Mouse (Mus musculus) embryo, embryonic 9.5 days (tissue): ENCODE data around the gene Drap1.
"Not testable (repeated sequence)": the region's sequence is repeated elsewhere in the genome, so short reads cannot be mapped to it uniquely, and the experiment has no call there.

ENCODE experiments used
- DNase-seq: peaks from one replicate; pipeline ENCODE4 v3.0.0-alpha.2; 2017; ENCODE audit errors: extremely low spot score

The Drap1 gene

GRCm38 (mm10) chr19:5419630-5420029, 5.1 kb downstream of the Drap1 start:
- no peak for DNase-seq

- no peak for DNase-seq
These were observed 5.9 kb downstream of the Drap1 start for GRCm38 (mm10) chr19:5418750-5419466.

DNA sequence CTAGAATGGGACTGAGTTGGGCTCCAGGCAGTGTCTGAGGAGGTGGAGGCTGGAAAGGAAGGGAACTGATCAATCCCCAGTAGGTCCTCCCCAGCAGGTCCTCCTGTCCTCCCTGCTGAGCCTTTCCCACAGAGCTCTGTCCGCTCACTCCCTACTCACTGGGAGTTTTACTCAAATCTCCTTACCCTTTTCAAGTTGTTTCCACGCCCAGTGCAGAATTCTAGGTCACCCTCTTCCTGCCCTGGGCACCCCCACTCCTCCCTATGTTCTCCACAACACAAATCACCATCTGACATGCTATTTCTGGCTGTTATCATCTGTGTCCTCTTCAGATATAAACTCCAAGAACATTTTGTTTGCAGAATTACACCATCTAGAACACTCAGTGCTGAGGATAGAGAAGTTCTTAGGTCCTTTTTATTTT, 10.2 kb downstream of the Drap1 start:
- no peak for DNase-seq

DNA sequence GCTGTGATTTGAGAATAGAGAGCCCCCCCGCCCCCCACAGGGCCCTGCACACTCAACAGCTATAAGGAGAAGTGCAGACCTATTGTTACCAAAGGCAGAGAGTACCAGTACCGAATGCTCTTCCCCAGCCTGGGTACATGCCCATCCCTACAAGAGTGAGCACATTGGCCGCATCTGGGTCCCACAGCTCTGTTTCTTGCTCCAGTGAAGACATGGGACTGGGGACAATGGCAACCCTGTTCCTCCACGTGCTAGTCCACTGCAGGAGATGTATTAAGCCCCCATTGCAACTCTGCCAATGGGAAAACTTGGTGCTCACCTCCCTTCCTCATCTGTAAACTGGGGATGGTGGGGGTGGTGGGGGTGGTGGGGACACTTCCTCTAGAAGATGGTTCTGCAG, 10.9 kb downstream of the Drap1 start:
- DNase-seq = no peak

- DNase-seq = no peak
These were observed 12.8 kb downstream of the Drap1 start for GRCm38 (mm10) chr19:5411961-5412360.

GRCm38 (mm10) chr19:5410641-5411040, 14.1 kb downstream of the Drap1 start:
- DNase-seq = no peak

DNA sequence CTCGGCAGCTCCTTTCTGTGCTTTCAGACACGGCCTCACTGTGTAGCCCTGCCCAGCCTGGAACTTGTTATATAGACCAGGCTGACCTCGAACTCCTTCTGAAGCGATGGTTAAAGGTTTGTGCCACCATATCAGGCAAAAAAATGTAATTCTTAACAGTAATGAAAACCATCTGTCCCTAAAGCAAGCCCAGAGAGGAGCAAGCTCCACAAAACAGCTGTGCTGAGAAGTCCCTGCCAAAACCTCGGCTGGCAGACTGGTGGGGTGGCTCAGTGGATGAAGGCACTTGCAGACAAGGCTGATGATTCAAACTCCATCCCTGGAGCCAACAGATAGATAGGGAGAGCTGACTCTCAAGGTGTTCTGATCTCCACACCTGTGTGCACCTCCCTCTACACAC, 15.7 kb downstream of the Drap1 start:
- no peak for DNase-seq

DNA sequence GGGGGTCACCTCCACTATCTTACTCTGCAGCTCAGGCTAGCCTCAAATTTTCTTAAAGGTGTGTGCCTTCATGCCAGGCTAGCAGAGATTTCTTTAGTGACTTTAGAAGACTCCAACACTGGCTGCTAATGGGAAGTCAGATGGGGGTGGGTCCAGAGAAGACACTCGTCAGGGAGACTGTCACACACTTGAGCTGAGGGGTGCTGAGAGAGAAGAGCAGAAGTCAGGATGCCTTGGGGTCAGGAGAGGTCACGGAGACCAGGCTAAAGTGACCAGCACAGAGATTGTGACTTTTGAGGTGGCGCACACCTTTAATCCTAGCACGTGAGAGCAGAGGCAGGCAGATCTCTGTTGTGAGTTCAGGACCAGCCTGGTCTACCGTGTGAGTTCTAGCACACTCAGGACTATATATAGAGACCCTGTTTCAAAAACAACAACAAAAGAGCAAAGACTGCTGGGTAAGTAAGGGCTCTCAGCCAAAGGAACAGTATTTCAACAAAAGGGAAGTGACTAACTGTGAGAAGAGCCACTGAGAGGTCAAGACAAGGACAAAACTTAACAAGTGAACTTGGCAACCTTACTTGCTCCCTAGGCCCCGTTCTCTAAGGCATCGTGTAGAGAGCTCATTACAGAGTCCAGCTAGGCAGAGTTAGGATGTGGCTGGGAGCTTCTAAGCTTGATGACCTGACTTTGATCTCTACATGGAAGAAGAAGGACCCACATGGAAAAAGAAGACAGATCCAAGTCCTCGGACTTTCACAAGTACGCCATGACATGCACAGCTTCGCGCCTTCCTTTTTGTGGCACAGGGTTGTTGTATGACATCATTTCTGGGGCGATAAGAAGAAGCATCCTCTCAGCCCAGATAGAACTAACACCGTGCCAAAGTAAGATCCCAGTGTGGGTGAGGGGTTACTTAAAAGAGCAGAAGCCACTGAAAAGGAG, 16.4 kb downstream of the Drap1 start:
- no peak for DNase-seq

- peak; percentile 39 for DNase-seq
These were observed 17.6 kb downstream of the Drap1 start for GRCm38 (mm10) chr19:5407133-5407532.

DNA sequence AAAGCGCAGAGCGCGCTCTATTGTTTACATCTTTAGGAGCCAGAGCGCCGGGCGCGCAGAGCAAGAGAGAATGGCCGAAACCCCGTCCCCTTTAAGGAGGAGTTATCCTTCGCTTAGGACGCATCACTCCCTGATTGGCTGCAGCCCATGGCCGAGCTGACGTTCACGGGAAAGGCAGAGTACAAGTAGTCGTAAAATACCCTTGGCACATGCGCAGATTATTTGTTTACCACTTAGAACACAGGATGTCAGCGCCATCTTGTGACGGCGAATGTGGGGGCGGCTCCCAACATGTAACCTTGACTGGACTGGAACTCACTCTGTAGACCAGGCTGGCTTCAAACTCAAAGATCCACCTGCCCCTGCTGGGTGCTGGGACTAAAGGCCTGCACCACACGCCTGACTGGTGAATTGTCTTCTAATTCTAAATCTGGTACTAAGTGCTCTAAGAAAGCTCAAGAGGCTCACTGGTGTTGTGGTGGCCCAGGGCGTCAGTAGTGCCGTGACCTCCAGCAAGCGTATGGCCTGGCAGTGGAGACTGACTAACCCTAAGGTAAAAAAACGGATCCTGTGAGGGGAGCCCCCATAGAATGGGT, 18.1 kb downstream of the Drap1 start:
- DNase-seq = peak; percentile 61

DNA sequence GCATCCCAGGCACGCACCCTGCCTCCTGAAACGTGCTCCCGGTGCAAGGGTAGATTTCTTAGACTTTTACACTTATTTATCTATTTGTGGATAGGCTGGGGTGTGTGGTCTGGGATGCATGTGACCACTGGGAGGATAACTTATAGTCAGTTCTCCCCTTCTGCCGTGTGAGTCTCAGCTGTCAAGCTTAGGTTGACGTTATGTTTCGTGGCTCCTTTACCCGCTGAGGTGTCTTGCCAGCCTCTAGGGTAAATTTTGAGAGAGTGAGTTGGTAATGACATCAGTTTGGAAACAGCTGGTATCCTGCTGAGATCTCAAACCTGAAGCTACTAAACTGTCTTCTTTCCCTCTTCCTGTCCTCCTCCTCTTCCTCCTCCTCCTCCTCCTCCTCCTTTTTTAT, 18.9 kb downstream of the Drap1 start:
- DNase-seq = no peak

- DNase-seq = no peak
These were observed 22.5 kb downstream of the Drap1 start, which contains the start of gene Tsga10ip for GRCm38 (mm10) chr19:5402293-5402692. Tsga10ip (minus strand) TSS chr19:5402526.

DNA sequence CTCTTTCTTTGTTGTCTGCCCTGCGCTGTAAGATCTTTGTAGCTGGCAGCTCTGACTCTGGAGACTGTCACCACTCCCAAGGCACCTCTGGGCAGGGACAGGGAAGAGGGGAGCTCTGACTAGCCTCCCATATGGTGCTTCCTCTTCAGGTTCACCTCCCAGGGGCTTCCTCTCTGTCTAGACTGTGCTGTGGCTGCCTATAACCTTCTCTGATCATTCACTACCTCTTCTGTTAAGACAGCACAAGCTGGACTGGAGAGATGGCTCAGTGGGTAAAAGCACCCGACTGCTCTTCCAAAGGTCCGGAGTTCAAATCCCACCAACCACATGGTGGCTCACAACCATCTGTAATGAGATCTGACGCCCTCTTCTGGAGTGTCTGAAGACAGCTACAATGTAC, 23.7 kb downstream of the Drap1 start:
- DNase-seq = not testable (repeated sequence)

- no peak for DNase-seq
These were observed 29.4 kb downstream of the Drap1 start for GRCm38 (mm10) chr19:5395371-5395770.

- no peak for DNase-seq
These were observed 30.6 kb downstream of the Drap1 start for GRCm38 (mm10) chr19:5394168-5394567.

- no peak for DNase-seq
These were observed 31.9 kb downstream of the Drap1 start for GRCm38 (mm10) chr19:5392892-5393291.

- no peak for DNase-seq
These were observed 34.4 kb downstream of the Drap1 start for GRCm38 (mm10) chr19:5390416-5390815.

DNA sequence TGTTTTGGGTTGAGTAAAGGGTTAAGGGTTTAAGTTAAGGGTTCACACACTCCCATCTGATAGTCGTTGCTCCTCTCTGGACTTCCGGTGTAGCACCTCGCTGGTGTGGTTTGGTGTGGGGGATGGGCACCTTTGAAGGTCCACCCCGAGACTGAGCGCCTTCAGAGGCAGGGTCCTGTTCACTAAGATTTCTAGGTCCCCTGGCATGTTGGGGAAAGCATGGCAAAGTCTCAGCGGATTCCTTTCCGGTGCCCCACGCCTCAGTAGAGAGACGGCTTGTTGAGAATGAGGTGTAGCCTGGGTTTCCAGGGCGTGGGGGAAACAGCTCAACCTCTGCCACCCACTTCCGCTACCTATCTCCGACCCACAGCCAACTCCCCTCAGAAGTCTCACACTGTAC, 35.1 kb downstream of the Drap1 start:
- peak; percentile 45 for DNase-seq

DNA sequence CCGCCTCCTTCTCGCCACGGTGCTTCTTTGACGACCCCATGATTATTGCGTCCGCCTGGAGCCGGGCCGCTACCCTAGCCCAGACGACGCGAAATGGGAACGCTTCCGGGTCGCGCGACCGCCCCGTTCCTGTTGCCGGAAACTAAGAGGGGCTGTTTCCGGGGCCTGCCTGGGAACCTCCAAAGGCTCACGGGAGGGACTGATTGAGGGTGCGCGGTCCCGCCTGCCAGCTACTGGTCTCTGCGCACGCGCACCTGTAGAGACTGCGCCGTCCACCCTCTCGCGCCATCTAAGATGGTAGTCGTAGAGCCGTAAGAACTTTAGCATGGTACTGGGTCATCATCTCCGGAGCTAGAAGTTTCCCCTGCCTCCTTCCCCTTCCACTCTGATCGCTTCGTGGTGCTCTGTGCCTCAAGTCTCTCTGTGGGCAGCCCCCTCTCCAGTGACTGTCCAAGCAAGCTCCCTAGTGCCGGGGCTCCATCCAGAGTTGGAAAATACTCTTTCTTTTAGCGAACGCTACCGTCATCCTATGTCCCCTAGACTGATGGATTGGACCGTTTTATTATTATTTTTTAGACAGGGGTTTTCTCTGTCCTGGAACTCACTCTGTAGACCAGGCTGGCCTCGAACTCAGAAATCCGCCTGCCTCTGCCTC, 36.1 kb downstream of the Drap1 start, which contains the start of gene Sart1:
Gene Sart1, minus strand, starts transcription at position 116 of the 655 bp plus-strand sequence.
- peak; percentile 93 for DNase-seq

GRCm38 (mm10) chr19:5388011-5388441, 36.8 kb downstream of the Drap1 start:
- peak; percentile 45 for DNase-seq

- no peak for DNase-seq
These were observed 40.1 kb downstream of the Drap1 start for GRCm38 (mm10) chr19:5384715-5385114.

DNA sequence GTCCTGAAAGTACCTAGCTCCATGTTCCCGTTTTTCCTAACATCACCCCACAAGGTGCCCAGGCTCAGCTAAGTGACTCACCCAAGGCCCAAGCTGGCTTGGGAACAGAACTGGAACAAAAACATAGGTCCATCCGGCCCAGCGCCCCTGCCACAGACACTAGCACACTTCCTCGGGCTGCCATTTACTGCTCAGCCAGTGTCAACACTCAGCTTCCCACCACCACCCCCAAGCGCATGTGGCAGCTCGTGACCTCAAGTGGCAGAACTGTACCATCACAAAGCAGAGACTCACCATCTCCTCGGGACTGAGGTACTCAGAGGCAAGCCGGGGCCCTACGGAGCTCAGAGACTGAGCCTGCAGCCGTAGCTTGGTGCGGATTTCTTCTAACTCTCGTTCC, 41.5 kb downstream of the Drap1 start:
- DNase-seq = no peak
